ENCODE assay signal across 12 mouse cellular contexts in the genomic region with DNA sequence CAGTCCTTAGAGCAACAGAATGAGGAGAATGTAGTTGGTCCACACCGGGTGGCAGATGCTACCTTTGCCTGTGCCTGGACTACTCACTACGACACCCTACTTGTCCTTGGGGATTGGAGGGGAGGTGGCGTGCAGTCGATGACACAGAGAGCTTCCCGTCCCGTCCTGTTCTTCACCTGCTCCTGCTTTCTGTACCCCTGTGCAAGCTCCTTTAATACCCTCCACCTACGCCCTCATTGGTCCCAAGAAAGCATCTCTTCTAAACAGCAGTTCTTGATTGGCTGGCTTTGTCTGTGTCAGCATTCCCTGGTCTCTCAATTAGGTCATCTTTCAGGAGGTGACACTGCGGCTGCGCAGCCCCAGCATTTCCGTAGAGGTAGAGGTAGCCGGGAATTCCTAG. TPM values are rescaled to one million over a fixed set of nuclear protein-coding genes. Genes with fewer than 3 reads are reported as not detected.
A peak's percentile ranks its signal among the peaks of the same experiment; 100 is the strongest.
DNase-seq lines count a peak whose midpoint lies in the region; ATAC-seq and TF ChIP-seq lines count a peak whose summit lies in the region.
"Had no signal": no experiment of that assay in that cellular context is flagged by ENCODE, and none has a peak within 500 bp of the region (broad histone marks: within the 10 kb centered on the region; RNA-seq: fewer than 3 reads in every experiment).

A gene (minus strand): TSS at position 180 of the 400 bp plus-strand sequence.

- no peak within 1 kb of the TSS for H3K4me3 ChIP-seq in cerebellum, adult 2 months (replicated peaks; ENCODE audit: insufficient read depth, low read depth, low read length)
- peak within 1 kb of the TSS; percentile 80 to 97 for H3K4me3 ChIP-seq in ES-E14 (ENCODE audit: insufficient read depth in 1 of 2, low read depth in 1 of 2, low read length in 2 of 2, poor library complexity in 1 of 2, severe bottlenecking in 1 of 2)
- no peak within 1 kb of the TSS for H3K4me3 ChIP-seq in kidney, embryonic 15.5 days (replicated peaks)
- H3K4me3 ChIP-seq: lung, embryonic 15.5 days; midbrain, embryonic 15.5 days had no signal

- peak within 1 kb of the TSS; percentile 85 for H3K9ac ChIP-seq in ES-E14 (ENCODE audit: insufficient read depth, low read depth, low read length, poor library complexity, severe bottlenecking)
- H3K9ac ChIP-seq in kidney, embryonic 15.5 days: no peak within 1 kb of the TSS
- H3K9ac ChIP-seq: hindbrain, embryonic 14.5 days; lung, embryonic 15.5 days; midbrain, embryonic 15.5 days had no signal

- no peak within 1 kb of the TSS for H3K4me2 ChIP-seq in kidney, embryonic 15.5 days
- H3K4me2 ChIP-seq: hindbrain, embryonic 14.5 days; lung, embryonic 15.5 days; midbrain, embryonic 15.5 days had no signal

- no peak for ATAC-seq in cerebellum, adult (ENCODE audit: insufficient number of reproducible peaks, low FRiP score, low TSS enrichment)
- ATAC-seq in hematopoietic stem cell, adult 5-6 weeks (replicated peaks in 1 of 2; ENCODE audit: insufficient read depth in 1 of 2, low FRiP score in 2 of 2, low TSS enrichment in 1 of 2, low read depth in 1 of 2, poor library complexity in 2 of 2, severe bottlenecking in 2 of 2): no peak
- no peak for ATAC-seq in kidney, embryonic 15.5 days (replicated peaks; ENCODE audit: low FRiP score)
- ATAC-seq: midbrain, embryonic 15.5 days had no signal

- TF ChIP-seq CTCF in cerebellum, adult 2 months (IDR thresholded peaks at IDR 0.05; ENCODE audit: borderline replicate concordance, insufficient read depth, low read depth, low read length): no peak

- no peak for TF ChIP-seq POLR2A in cerebellum, adult 2 months (IDR thresholded peaks at IDR 0.05; ENCODE audit: borderline replicate concordance, insufficient read depth, low read length)

- H3K36me3 ChIP-seq in ES-E14 (ENCODE audit: control insufficient read depth, insufficient read depth, low read length, poor library complexity, severe bottlenecking): peaks cover 28% of the 10 kb centered on the region
- no peaks in the 10 kb centered on the region for H3K36me3 ChIP-seq in kidney, embryonic 15.5 days
- H3K36me3 ChIP-seq: lung, embryonic 15.5 days; midbrain, embryonic 15.5 days had no signal

- no peak within 1 kb of the TSS for H3K27ac ChIP-seq in cerebellum, adult 2 months (ENCODE audit: insufficient read depth, low read length)
- H3K27ac ChIP-seq in ES-E14 (ENCODE audit: insufficient read depth, low read depth, low read length, poor library complexity, severe bottlenecking): peak within 1 kb of the TSS; percentile 89
- no peak within 1 kb of the TSS for H3K27ac ChIP-seq in kidney, embryonic 15.5 days
- H3K27ac ChIP-seq: hindbrain, embryonic 14.5 days; lung, embryonic 15.5 days; midbrain, embryonic 15.5 days had no signal

- 96% methylated on average over 11 of the region's 11 CpGs for WGBS in cerebellum, adult 2 months
- 90% methylated on average over 11 of the region's 11 CpGs for WGBS in kidney, embryonic 15.5 days

- H3K9me3 ChIP-seq in ES-E14 (ENCODE audit: control insufficient read depth, insufficient read depth, low read depth, low read length): no peaks in the 10 kb centered on the region
- H3K9me3 ChIP-seq in kidney, embryonic 15.5 days (replicated peaks): peaks cover 3% of the 10 kb centered on the region; the same call in 1 of the 2 replicates
- H3K9me3 ChIP-seq: lung, embryonic 15.5 days; midbrain, embryonic 15.5 days had no signal

- no peaks in the 10 kb centered on the region for H3K27me3 ChIP-seq in cerebellum, adult 2 months (ENCODE audit: control insufficient read depth, insufficient read depth, low read length)
- H3K27me3 ChIP-seq in kidney, embryonic 15.5 days: no peaks in the 10 kb centered on the region
- H3K27me3 ChIP-seq: lung, embryonic 15.5 days; midbrain, embryonic 15.5 days had no signal

- in situ Hi-C loops in ES-E14 (cut with MboI; ENCODE audit: low sequenced_read_pairs in 2 of 2, unreplicated experiment in 2 of 2): no loop called here

- DNase-seq in cerebellum, adult 2 months: no peak
- no peak for DNase-seq in left cerebral cortex, adult 18-20 months (ENCODE audit: low spot score in 2 of 2)
- DNase-seq in left cerebral cortex, adult 9 months (ENCODE audit: low spot score in 2 of 2): no peak
- peak; percentile 92 for DNase-seq in ES-E14 (ENCODE audit: low read depth, low spot score)
- DNase-seq in cerebellum, postnatal 14 days: no peak
- DNase-seq: cerebellum, postnatal 36 days had no signal

- H3K4me1 ChIP-seq in cerebellum, adult 2 months (ENCODE audit: control insufficient read depth, insufficient read depth, low read length): no peaks in the 10 kb centered on the region
- peaks cover 0 to 14% of the 10 kb centered on the region in 2 experiments; a peak in 3 of 4 replicates for H3K4me1 ChIP-seq in ES-E14 (ENCODE audit: control insufficient read depth in 2 of 2, insufficient read depth in 2 of 2, low read length in 2 of 2, poor library complexity in 1 of 2)
- no peaks in the 10 kb centered on the region for H3K4me1 ChIP-seq in kidney, embryonic 15.5 days
- H3K4me1 ChIP-seq: lung, embryonic 15.5 days; midbrain, embryonic 15.5 days had no signal

TF ChIP-seq in ES-E14, 5 proteins besides CTCF, POLR2A, EP300 and RAD21:
- peak; percentile 80 for TF ChIP-seq CHD2 (IDR thresholded peaks at IDR 0.05; ENCODE audit: low read depth, low read length)
- TF ChIP-seq HCFC1 (IDR thresholded peaks at IDR 0.05; ENCODE audit: borderline replicate concordance, insufficient read depth, low read length): no peak
- TF ChIP-seq MAFK (IDR thresholded peaks at IDR 0.05; ENCODE audit: insufficient read depth, low read depth, low read length): peak; percentile 91
- TF ChIP-seq ZNF384 (IDR thresholded peaks at IDR 0.05; ENCODE audit: low read depth, low read length): peak; percentile 52; the same call in 1 of the 2 replicates
- no peak for TF ChIP-seq ZC3H11A (IDR thresholded peaks at IDR 0.05; ENCODE audit: borderline replicate concordance, low read depth, low read length)

RNA-seq across cellular contexts. Expression of the gene that starts here (rescaled TPM):
- 89.6 and 96.3 TPM in 2 replicates for polyA plus RNA-seq in cerebellum, adult 2 months (2012; rRNA removed)
- 10 to 100 TPM; 59.6 to 61.7 TPM for total RNA-seq in left cerebral cortex, adult 18-20 months (2021)
- 171 and 233 TPM in 2 replicates for total RNA-seq in ES-E14 (2012; rRNA removed)
- total RNA-seq in hematopoietic stem cell, adult 5-6 weeks (2017): 12.6 TPM in 2 replicates
- 2.9 and 3.0 TPM in 2 replicates for polyA plus RNA-seq in kidney, embryonic 15.5 days (2015; fragmentation: Nextera tagmentation; extraction: Ambion mirVana)

Comparison
In these comparisons a context has a peak if more than half of its experiments do, and no peak if none do; other contexts are left out.
1. RNA of the gene that starts here (polyA plus RNA-seq): 89.6 to 96.3 TPM in cerebellum, adult 2 months; 2.9 to 3.0 TPM in kidney, embryonic 15.5 days; every median in the first group is over 10 times any median in the second.
2. H3K4me3 ChIP-seq: peak in ES-E14 (2 of 2); none in cerebellum, adult 2 months (single experiment) and kidney, embryonic 15.5 days (single experiment).